In the genomic region with DNA sequence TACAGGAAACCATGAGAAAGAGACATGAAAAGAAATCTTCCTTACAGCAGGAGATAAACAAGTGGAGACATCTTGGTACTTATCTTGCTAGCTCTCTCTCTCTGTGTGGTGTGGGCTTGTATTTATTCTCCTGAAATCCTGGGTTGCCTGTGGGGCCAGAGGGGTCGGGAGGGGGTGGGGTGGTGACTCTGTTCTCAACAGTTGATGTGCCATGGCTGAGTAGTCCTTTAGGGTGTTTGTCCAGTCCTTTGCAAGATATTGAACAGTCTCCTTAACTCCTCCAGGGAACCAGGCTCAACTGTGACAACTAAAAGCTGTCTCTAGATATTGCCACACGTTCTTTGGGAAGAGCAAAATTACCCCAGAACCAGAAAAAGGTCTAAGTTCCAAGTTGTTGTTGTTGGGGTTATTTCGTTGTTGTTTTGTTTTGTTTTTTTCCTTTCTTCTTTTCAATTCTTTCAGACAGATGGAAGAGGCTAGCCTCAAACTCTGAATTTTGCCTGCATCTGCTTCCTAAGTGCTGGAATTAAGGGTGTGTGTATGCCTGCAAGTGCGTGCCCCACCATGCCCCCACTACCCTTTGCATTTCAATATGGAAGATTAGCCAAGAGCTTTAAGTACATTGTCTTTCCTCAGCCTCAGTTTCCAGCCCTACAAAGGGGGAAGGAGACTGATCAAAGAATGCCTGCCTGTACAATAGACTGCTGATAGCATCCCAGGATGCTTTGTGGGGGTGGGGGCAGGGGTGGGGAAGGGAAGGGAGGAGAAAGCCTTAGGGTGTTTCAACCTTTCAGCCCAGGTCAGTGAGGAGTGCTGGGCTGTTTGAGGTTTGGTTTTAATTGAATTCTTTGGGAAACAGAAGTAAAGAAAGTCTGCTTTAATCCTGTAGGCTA, we compare ENCODE assay signal across 22 mouse cellular contexts. TPM values are rescaled to one million over a fixed set of nuclear protein-coding genes. Genes with fewer than 3 reads are reported as not detected.
DNase-seq lines count a peak whose midpoint lies in the region; ATAC-seq and TF ChIP-seq lines count a peak whose summit lies in the region.
"Had no signal": no experiment of that assay in that cellular context is flagged by ENCODE, and none has a peak within 500 bp of the region (broad histone marks: within the 10 kb centered on the region; RNA-seq: fewer than 3 reads in every experiment).

No protein-coding gene starts in this region.

- 20% methylated on average over 4 of the region's 4 CpGs for WGBS in heart, embryonic 11.5 days (ENCODE audit: insufficient replicate concordance)
- WGBS in intestine, embryonic 16.5 days, result 27% methylated on average over 4 of the region's 4 CpGs

- no peak for TF ChIP-seq CTCF in E14TG2a.4 (conservative IDR thresholded peaks at IDR 0.05; ENCODE audit: low read length)

- peaks cover 5% of the 10 kb centered on the region; the same call in 1 of the 2 replicates for H3K4me1 ChIP-seq in heart, embryonic 11.5 days (ENCODE audit: control insufficient read depth, insufficient read depth, low read length)
- peaks cover 92% of the 10 kb centered on the region for H3K4me1 ChIP-seq in E14TG2a.4 (replicated peaks; ENCODE audit: low read depth, low read length)
- H3K4me1 ChIP-seq in intestine, embryonic 16.5 days (ENCODE audit: control insufficient read depth, insufficient read depth, low read length), result no peaks in the 10 kb centered on the region
- H3K4me1 ChIP-seq: embryonic facial prominence, embryonic 15.5 days; intestine, embryonic 15.5 days had no signal

- 0 out of 2 replicates have a peak overlapping the region, but pooled peaks have one; percentile 22 for H3K9ac ChIP-seq in heart, embryonic 11.5 days (ENCODE audit: low read depth, low read length)
- no peak overlapping the region for H3K9ac ChIP-seq in intestine, embryonic 16.5 days (ENCODE audit: low read depth, low read length)
- H3K9ac ChIP-seq: embryonic facial prominence, embryonic 15.5 days; heart, embryonic 12.5 days; hindbrain, embryonic 14.5 days; intestine, embryonic 15.5 days had no signal

- no peaks in the 10 kb centered on the region for H3K9me3 ChIP-seq in heart, embryonic 11.5 days (replicated peaks; ENCODE audit: control insufficient read depth, low read length)
- peaks cover 9% of the 10 kb centered on the region for H3K9me3 ChIP-seq in E14TG2a.4 (ENCODE audit: low read length)
- no peaks in the 10 kb centered on the region for H3K9me3 ChIP-seq in intestine, embryonic 16.5 days (ENCODE audit: control insufficient read depth, low read length)
- H3K9me3 ChIP-seq: embryonic facial prominence, embryonic 15.5 days; heart, embryonic 12.5 days; intestine, embryonic 15.5 days had no signal

- H3K4me3 ChIP-seq in heart, embryonic 11.5 days (ENCODE audit: low read depth, low read length), result no peak overlapping the region
- H3K4me3 ChIP-seq in E14TG2a.4 (replicated peaks; ENCODE audit: low read length), result peak overlapping the region; percentile 71
- no peak overlapping the region for H3K4me3 ChIP-seq in intestine, embryonic 16.5 days (ENCODE audit: low read length)
- H3K4me3 ChIP-seq: embryonic facial prominence, embryonic 15.5 days; erythroblast, embryonic 14.5 days; heart, adult 2 months; heart, embryonic 12.5 days; intestine, embryonic 15.5 days had no signal

- no peak for ATAC-seq in heart, embryonic 11.5 days (replicated peaks; ENCODE audit: insufficient number of reproducible peaks, low FRiP score, low TSS enrichment)
- no peak for ATAC-seq in intestine, embryonic 16.5 days
- ATAC-seq in megakaryocyte, adult 5-6 weeks (ENCODE audit: poor library complexity, severe bottlenecking), result no peak
- ATAC-seq: forebrain, embryonic 16.5 days; intestine, embryonic 15.5 days; Patski had no signal

- H3K4me2 ChIP-seq in heart, embryonic 11.5 days, result no peak overlapping the region
- H3K4me2 ChIP-seq in intestine, embryonic 16.5 days (ENCODE audit: low read depth, low read length), result no peak overlapping the region
- H3K4me2 ChIP-seq: embryonic facial prominence, embryonic 15.5 days; heart, embryonic 12.5 days; hindbrain, embryonic 14.5 days; intestine, embryonic 15.5 days had no signal

- H3K36me3 ChIP-seq in heart, embryonic 11.5 days (ENCODE audit: control insufficient read depth, insufficient read depth, low read length), result no peaks in the 10 kb centered on the region
- H3K36me3 ChIP-seq in E14TG2a.4 (ENCODE audit: insufficient read depth, low read length), result peaks cover 14% of the 10 kb centered on the region
- H3K36me3 ChIP-seq in intestine, embryonic 16.5 days (ENCODE audit: control insufficient read depth, insufficient read depth, low read length), result no peaks in the 10 kb centered on the region
- H3K36me3 ChIP-seq: embryonic facial prominence, embryonic 15.5 days; intestine, embryonic 15.5 days had no signal

- H3K27me3 ChIP-seq in heart, embryonic 11.5 days (ENCODE audit: control insufficient read depth, insufficient read depth, low read length), result 0 out of 2 replicates have a peak, but pooled peaks cover 4% of the 10 kb centered on the region
- no peaks in the 10 kb centered on the region for H3K27me3 ChIP-seq in E14TG2a.4 (ENCODE audit: insufficient read depth, low read length)
- no peaks in the 10 kb centered on the region for H3K27me3 ChIP-seq in intestine, embryonic 16.5 days (replicated peaks; ENCODE audit: control insufficient read depth, insufficient read depth, low read length)
- H3K27me3 ChIP-seq: embryonic facial prominence, embryonic 15.5 days; intestine, embryonic 15.5 days; Patski had no signal

- intact Hi-C loops in heart, postnatal 10 days (cut with DNase I), result no loop called here

- no peak for DNase-seq in heart, postnatal 10 days
- DNase-seq in ES-CJ7 (ENCODE audit: low read depth, low spot score), result peak; percentile 96
- DNase-seq in embryo, embryonic 10.5 days (ENCODE audit: low spot score), result peak; percentile 25
- DNase-seq: adrenal gland, postnatal 10 days; cerebellum, adult 11 months; cerebellum, adult 8-10 months; cerebellum, postnatal 14 days; gastrocnemius, postnatal 14 days; heart, adult 2 months; heart, postnatal 4 days; kidney, adult 2 months had no signal

- no peak overlapping the region for H3K27ac ChIP-seq in heart, embryonic 11.5 days (ENCODE audit: low read depth, low read length)
- no peak overlapping the region for H3K27ac ChIP-seq in intestine, embryonic 16.5 days (ENCODE audit: low read length)
- H3K27ac ChIP-seq: embryonic facial prominence, embryonic 15.5 days; heart, adult 2 months; hindbrain, embryonic 14.5 days; intestine, embryonic 15.5 days had no signal

RNA-seq across cellular contexts. Expression of gene Gnas, which starts 23.0 kb away (rescaled TPM):
- polyA plus RNA-seq in heart, embryonic 11.5 days (2014; fragmentation: Nextera tagmentation; extraction: Ambion mirVana), result 1,095 and 1,127 TPM in 2 replicates
- total RNA-seq in heart, postnatal 10 days (2021), result 1,000 to 10,000 TPM; 1,834 to 2,103 TPM
- polyA plus RNA-seq in intestine, embryonic 16.5 days (2015; fragmentation: Nextera tagmentation; extraction: Ambion mirVana), result 402 and 775 TPM in 2 replicates
- total RNA-seq in megakaryocyte, adult 5-6 weeks (2015), result 518 and 554 TPM in 2 replicates
- 238 and 262 TPM in 2 replicates for total RNA-seq in megakaryocyte, adult 5-6 weeks (2017)

Comparison
In these comparisons a context has a peak if more than half of its experiments do, and no peak if none do; other contexts are left out.
1. DNase-seq: peak in ES-CJ7 (single experiment) and embryo, embryonic 10.5 days (single experiment); none in heart, postnatal 10 days (0 of 2).